Mouse (Mus musculus) MEL (cell line): Measurements from ENCODE around the gene Stx17.

Experiments
- CHD2 ChIP-seq: IDR thresholded peaks from 2 replicates; pipeline ENCODE4 v1.6.1; 2011; ENCODE audit warnings: low read length, improper control_type of control experiment
- CTCF ChIP-seq, 3 experiments: IDR thresholded peaks in 2 of 3; conservative IDR thresholded peaks in 1 of 3; 2 replicates each; pipeline ENCODE4 v1.5.1; 2011 to 2012; ENCODE audit warnings: low read length in 3 of 3, low read depth in 2 of 3, mild to moderate bottlenecking in 2 of 3, improper control_type of control experiment in 1 of 3, inconsistent platforms in 1 of 3, mixed read lengths in 1 of 3, moderate library complexity in 1 of 3; ENCODE audit not compliant: control insufficient read depth in 1 of 3, insufficient read depth in 1 of 3, poor library complexity in 1 of 3, severe bottlenecking in 1 of 3
- EP300 ChIP-seq, 2 experiments: IDR thresholded peaks; 2 replicates each; pipeline ENCODE4 v1.6.1; 2011; ENCODE audit warnings: improper control_type of control experiment in 2 of 2, low read length in 2 of 2, low read depth in 1 of 2, mild to moderate bottlenecking in 1 of 2
- GATA1 ChIP-seq: IDR thresholded peaks from 2 replicates; pipeline ENCODE4 v1.6.1; 2011; ENCODE audit warnings: low read depth, low read length, improper control_type of control experiment
- HCFC1 ChIP-seq: IDR thresholded peaks from 2 replicates; pipeline ENCODE4 v1.6.1; 2012; ENCODE audit warnings: low read depth, mild to moderate bottlenecking, inconsistent platforms, low read length, improper control_type of control experiment, moderate library complexity
- KAT2A ChIP-seq: conservative IDR thresholded peaks from 2 replicates; pipeline ENCODE4 v1.6.1; 2012; ENCODE audit warnings: low read depth, low read length, improper control_type of control experiment, inconsistent platforms
- MAFK ChIP-seq: IDR thresholded peaks from 2 replicates; pipeline ENCODE4 v1.6.1; 2011; ENCODE audit warnings: low read depth, mild to moderate bottlenecking, low read length, improper control_type of control experiment, borderline replicate concordance
- MAZ ChIP-seq: IDR thresholded peaks from 2 replicates; pipeline ENCODE4 v1.6.1; 2012; ENCODE audit warnings: low read depth, mild to moderate bottlenecking, inconsistent platforms, low read length, improper control_type of control experiment
- MXI1 ChIP-seq: IDR thresholded peaks from 2 replicates; pipeline ENCODE4 v1.6.1; 2011; ENCODE audit warnings: mild to moderate bottlenecking, low read depth, low read length, improper control_type of control experiment
- MYC ChIP-seq: IDR thresholded peaks from 2 replicates; pipeline ENCODE4 v1.6.1; 2011; ENCODE audit warnings: low read depth, mild to moderate bottlenecking, low read length, improper control_type of control experiment, moderate library complexity
- POLR2A ChIP-seq, 2 experiments: IDR thresholded peaks; 2 replicates each; pipeline ENCODE4 v1.6.1; 2011 to 2012; ENCODE audit warnings: low read length in 2 of 2, mild to moderate bottlenecking in 2 of 2, control low read depth in 1 of 2, improper control_type of control experiment in 1 of 2, low read depth in 1 of 2, moderate library complexity in 1 of 2; ENCODE audit not compliant: control insufficient read depth in 1 of 2, insufficient read depth in 1 of 2, poor library complexity in 1 of 2
- POLR2AphosphoS2 ChIP-seq: IDR thresholded peaks from 2 replicates; pipeline ENCODE4 v1.6.1; 2011; ENCODE audit warnings: low read length, improper control_type of control experiment
- RAD21 ChIP-seq: IDR thresholded peaks from 2 replicates; pipeline ENCODE4 v1.6.1; 2011; ENCODE audit warnings: mild to moderate bottlenecking, low read depth, low read length, improper control_type of control experiment
- RCOR1 ChIP-seq: IDR thresholded peaks from 2 replicates; pipeline ENCODE4 v1.6.1; 2012; ENCODE audit warnings: low read depth, mild to moderate bottlenecking, inconsistent platforms, low read length, improper control_type of control experiment

DNA sequence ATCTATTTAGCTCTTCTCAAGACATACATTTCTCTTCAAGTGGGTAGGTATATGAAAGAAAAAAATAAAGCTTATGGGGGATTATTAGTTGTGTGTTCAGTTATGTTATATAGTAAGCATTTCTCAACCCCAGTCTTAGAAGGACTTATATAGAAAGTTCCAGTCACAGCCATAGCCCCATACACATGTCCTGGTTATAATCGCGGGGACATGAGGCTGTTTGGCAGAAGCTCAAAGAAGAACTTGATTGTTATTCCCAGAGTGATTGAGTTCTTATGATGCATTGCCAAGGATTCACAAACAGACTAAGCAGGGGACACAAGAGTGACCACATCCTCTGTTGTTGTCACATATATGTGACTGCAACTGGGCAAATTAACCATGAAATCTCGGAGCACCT is 51.0 kb downstream of the Stx17 start:
- TF ChIP-seq GATA1 = no peak
- no peak for TF ChIP-seq POLR2AphosphoS2
- TF ChIP-seq RCOR1 = no peak
- no peak for TF ChIP-seq EP300 (IDR thresholded peaks at IDR 0.05; ENCODE audit: low read depth in 1 of 2, low read length in 2 of 2)
- no peak for TF ChIP-seq HCFC1
- no peak for TF ChIP-seq MYC
- TF ChIP-seq MXI1 = no peak
- TF ChIP-seq MAFK = no peak
- TF ChIP-seq POLR2A (IDR thresholded peaks at IDR 0.05; ENCODE audit: control insufficient read depth in 1 of 2, insufficient read depth in 1 of 2, low read depth in 1 of 2, low read length in 2 of 2, poor library complexity in 1 of 2) = no peak
- no peak for TF ChIP-seq KAT2A
- no peak for TF ChIP-seq MAZ
- no peak for TF ChIP-seq CTCF (IDR thresholded peaks at IDR 0.05 in 2 of 3, conservative IDR thresholded peaks at IDR 0.05 in 1 of 3; ENCODE audit: control insufficient read depth in 1 of 3, insufficient read depth in 1 of 3, low read depth in 2 of 3, low read length in 3 of 3, poor library complexity in 1 of 3, severe bottlenecking in 1 of 3)
- no peak for TF ChIP-seq RAD21
- TF ChIP-seq CHD2 = no peak
